8 mouse cellular contexts compared by ENCODE assay signal in the genomic region with DNA sequence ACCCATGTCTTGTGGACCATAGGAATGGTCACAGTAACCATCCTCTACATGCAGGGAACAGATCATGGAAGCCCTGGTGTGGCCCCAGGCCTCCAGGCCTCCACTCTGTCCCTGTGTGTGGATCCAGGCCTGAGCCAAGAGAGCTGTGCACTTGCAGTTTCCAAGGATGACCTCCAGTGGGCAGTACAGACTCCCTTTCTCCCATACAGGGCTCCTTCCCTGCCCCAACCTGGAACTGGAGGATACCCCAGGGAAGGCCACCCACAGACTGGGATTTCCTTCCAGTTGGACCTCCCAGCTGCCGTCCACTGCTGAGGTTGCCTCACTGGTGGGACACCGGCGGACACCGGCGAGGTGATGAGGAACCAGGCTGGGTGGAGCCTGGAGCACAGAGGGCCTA. TPM values are rescaled to one million over a fixed set of nuclear protein-coding genes. Genes with fewer than 3 reads are reported as not detected.
DNase-seq lines count a peak whose midpoint lies in the region; ATAC-seq and TF ChIP-seq lines count a peak whose summit lies in the region.

No protein-coding gene starts in this region.

- peaks cover 37% of the 10 kb centered on the region for H3K27me3 ChIP-seq in hindbrain, embryonic 10.5 days (ENCODE audit: insufficient read depth, poor library complexity, severe bottlenecking)
- 0 out of 2 replicates have a peak, but pooled peaks cover 5% of the 10 kb centered on the region for H3K27me3 ChIP-seq in hindbrain, embryonic 13.5 days
- H3K27me3 ChIP-seq in limb, embryonic 13.5 days, result no peaks in the 10 kb centered on the region

- H3K4me1 ChIP-seq in hindbrain, embryonic 10.5 days (replicated peaks), result peaks cover 23% of the 10 kb centered on the region
- H3K4me1 ChIP-seq in hindbrain, embryonic 13.5 days (replicated peaks), result 0 out of 2 replicates have a peak, but pooled peaks cover 3% of the 10 kb centered on the region
- H3K4me1 ChIP-seq in cortical plate, adult 2 months (ENCODE audit: control insufficient read depth, insufficient read depth, low read length), result no peaks in the 10 kb centered on the region
- no peaks in the 10 kb centered on the region for H3K4me1 ChIP-seq in limb, embryonic 13.5 days

- H3K4me2 ChIP-seq in hindbrain, embryonic 13.5 days, result no peak overlapping the region
- no peak overlapping the region for H3K4me2 ChIP-seq in limb, embryonic 13.5 days (replicated peaks)

- 44% methylated on average over 5 of the region's 5 CpGs for WGBS in hindbrain, embryonic 10.5 days
- WGBS in hindbrain, embryonic 13.5 days, result 41% methylated on average over 5 of the region's 5 CpGs
- WGBS in limb, embryonic 13.5 days, result 39% methylated on average over 5 of the region's 5 CpGs

- H3K27ac ChIP-seq in hindbrain, embryonic 10.5 days, result peak overlapping the region; percentile 72
- H3K27ac ChIP-seq in hindbrain, embryonic 13.5 days, result no peak overlapping the region
- no peak overlapping the region for H3K27ac ChIP-seq in cortical plate, adult 2 months (ENCODE audit: insufficient read depth, low read length)
- no peak overlapping the region for H3K27ac ChIP-seq in limb, embryonic 13.5 days

- H3K9ac ChIP-seq in hindbrain, embryonic 13.5 days, result no peak overlapping the region
- no peak overlapping the region for H3K9ac ChIP-seq in limb, embryonic 13.5 days

- DNase-seq in hindbrain, embryonic 10.5 days (ENCODE audit: low spot score), result peak; percentile 38
- DNase-seq in ES-CJ7 (ENCODE audit: low read depth, low spot score), result peak; percentile 53
- no peak for DNase-seq in left cerebral cortex, postnatal 25 days (ENCODE audit: low spot score in 2 of 2)
- DNase-seq in gastrocnemius, adult 8-10 months (ENCODE audit: low spot score in 2 of 2), result no peak

- H3K9me3 ChIP-seq in hindbrain, embryonic 10.5 days, result no peaks in the 10 kb centered on the region
- H3K9me3 ChIP-seq in hindbrain, embryonic 13.5 days, result no peaks in the 10 kb centered on the region
- no peaks in the 10 kb centered on the region for H3K9me3 ChIP-seq in limb, embryonic 13.5 days

- TF ChIP-seq POLR2A in cortical plate, adult 2 months (IDR thresholded peaks at IDR 0.05; ENCODE audit: extremely low read depth, insufficient read depth, low read length), result no peak

- intact Hi-C loops in left cerebral cortex, postnatal 25 days (cut with DNase I), result no loop called here

- ATAC-seq in hindbrain, embryonic 13.5 days (ENCODE audit: low FRiP score), result no peak
- 0 out of 2 replicates have a peak, but pooled peaks have one; percentile 20 for ATAC-seq in limb, embryonic 13.5 days (ENCODE audit: low FRiP score, low read depth)
- ATAC-seq in monocyte, adult 5-6 weeks (replicated peaks; ENCODE audit: insufficient number of reproducible peaks, low FRiP score, low TSS enrichment, poor library complexity, severe bottlenecking), result no peak

- peak; percentile 38 for TF ChIP-seq CTCF in cortical plate, adult 2 months (IDR thresholded peaks at IDR 0.05; ENCODE audit: extremely low read depth, insufficient read depth, low read length)

- H3K36me3 ChIP-seq in hindbrain, embryonic 10.5 days, result no peaks in the 10 kb centered on the region
- H3K36me3 ChIP-seq in hindbrain, embryonic 13.5 days, result no peaks in the 10 kb centered on the region
- H3K36me3 ChIP-seq in limb, embryonic 13.5 days, result no peaks in the 10 kb centered on the region

- H3K4me3 ChIP-seq in hindbrain, embryonic 10.5 days, result no peak overlapping the region
- no peak overlapping the region for H3K4me3 ChIP-seq in hindbrain, embryonic 13.5 days
- no peak overlapping the region for H3K4me3 ChIP-seq in cortical plate, adult 2 months (ENCODE audit: insufficient read depth, low read length)
- H3K4me3 ChIP-seq in limb, embryonic 13.5 days, result no peak overlapping the region

RNA-seq across cellular contexts. Expression of gene Ano1, which starts 29.6 kb away (rescaled TPM):
- polyA plus RNA-seq in hindbrain, embryonic 10.5 days (2016; fragmentation: Nextera tagmentation; extraction: Ambion mirVana), result 7.4 and 12.9 TPM in 2 replicates
- polyA plus RNA-seq in hindbrain, embryonic 13.5 days (2015; fragmentation: Nextera tagmentation; extraction: Ambion mirVana), result 5.0 and 5.9 TPM in 2 replicates
- polyA plus RNA-seq in cortical plate, adult 2 months (2012; rRNA removed), result 3.0 and 3.2 TPM in 2 replicates
- polyA plus RNA-seq in limb, embryonic 13.5 days (2015; fragmentation: Nextera tagmentation; extraction: Ambion mirVana), result 5.6 TPM in 2 replicates
- 0.38 TPM in 1 of 3 replicates, not detected in the others for total RNA-seq in monocyte, adult 5-6 weeks (2017)
- total RNA-seq in left cerebral cortex, postnatal 25 days (2021), result 1 to 10 TPM; 2.8 to 2.9 TPM
- total RNA-seq in gastrocnemius, adult 8-10 months (2022), result 1 to 10 TPM; 1.1 to 2.7 (median 1.9) TPM

RNA-seq across cellular contexts. Expression of gene Fgf3, which starts 56.5 kb away (rescaled TPM):
- 1.7 and 2.6 TPM in 2 replicates for polyA plus RNA-seq in hindbrain, embryonic 10.5 days (2016; fragmentation: Nextera tagmentation; extraction: Ambion mirVana)
- polyA plus RNA-seq in hindbrain, embryonic 13.5 days (2015; fragmentation: Nextera tagmentation; extraction: Ambion mirVana), result 13.6 and 30.2 TPM in 2 replicates
- polyA plus RNA-seq in cortical plate, adult 2 months (2012; rRNA removed), result 0.34 and 0.65 TPM in 2 replicates
- 0.23 and 0.25 TPM in 2 replicates for polyA plus RNA-seq in limb, embryonic 13.5 days (2015; fragmentation: Nextera tagmentation; extraction: Ambion mirVana)
- 2.0 TPM in 1 of 3 replicates, not detected in the others for total RNA-seq in monocyte, adult 5-6 weeks (2017)
- total RNA-seq in left cerebral cortex, postnatal 25 days (2021), result 1 to 10 TPM in 1 of 2 experiments, under 1 TPM in 1; 0.89 to 1.1 TPM
- total RNA-seq in gastrocnemius, adult 8-10 months (2022), result not detected

Comparison
In these comparisons a context has a peak if more than half of its experiments do, and no peak if none do; other contexts are left out.
1. DNase-seq: peak in hindbrain, embryonic 10.5 days (single experiment) and ES-CJ7 (single experiment); none in left cerebral cortex, postnatal 25 days (0 of 2) and gastrocnemius, adult 8-10 months (0 of 2).